Mouse (Mus musculus) layer of hippocampus, adult 2 months (tissue): ENCODE measurements around the gene Tlk2. TPM values are rescaled to one million over a fixed set of nuclear protein-coding genes. Genes with fewer than 3 reads are reported as not detected.

Experiments
- DNase-seq, 2 experiments: peaks; one replicate each; pipeline ENCODE4 v3.0.0; 2022; ENCODE audit warnings: low spot score in 2 of 2
- H3K27ac ChIP-seq: fragments of 200-600 bp; 2 replicates; pipeline ENCODE4 v1.8.1; 2022
- H3K4me3 ChIP-seq: fragments of 200-600 bp; 2 replicates; pipeline ENCODE4 v1.8.1; 2022; ENCODE audit warnings: mild to moderate bottlenecking
- CTCF ChIP-seq: fragments of 200-600 bp; conservative IDR thresholded peaks from 2 replicates; pipeline ENCODE4 v1.8.1; 2022; ENCODE audit warnings: antibody characterized with exemption, mild to moderate bottlenecking, moderate library complexity
- total RNA-seq, 2 experiments: library from RNA; stranded (reverse); gene quantifications; 2 replicates each; pipeline ENCODE4 v1.2.3; 2021

Gene Tlk2
- total RNA-seq, 2 experiments from 2014 or later: 47.9 to 50.9 TPM

GRCm38 (mm10) chr11:105151226-105152016, 27.2 kb upstream of the Tlk2 start:
- DNase-seq: no peak
- no peak for TF ChIP-seq CTCF
- Histone ChIP-seq H3K27ac (no peak overlapping the region), H3K4me3 (no peak overlapping the region)

- no peak for DNase-seq
- no peak overlapping the region for H3K4me3 ChIP-seq
- TF ChIP-seq CTCF: no peak
- no peak overlapping the region for H3K27ac ChIP-seq
Measured at GRCm38 (mm10) chr11:105152017-105152300, 26.6 kb upstream of the Tlk2 start.

- H3K27ac ChIP-seq: no peak overlapping the region
- TF ChIP-seq CTCF: no peak
- H3K4me3 ChIP-seq: no peak overlapping the region
- no peak for DNase-seq
Measured at GRCm38 (mm10) chr11:105152357-105152899, 26.2 kb upstream of the Tlk2 start.

- Histone ChIP-seq H3K27ac (no peak overlapping the region), H3K4me3 (no peak overlapping the region)
- no peak for DNase-seq
- no peak for TF ChIP-seq CTCF
Measured at GRCm38 (mm10) chr11:105153068-105153833, 25.4 kb upstream of the Tlk2 start.

GRCm38 (mm10) chr11:105155915-105156314, 22.7 kb upstream of the Tlk2 start:
- no peak for DNase-seq
- no peak overlapping the region for H3K27ac ChIP-seq
- H3K4me3 ChIP-seq: no peak overlapping the region
- no peak for TF ChIP-seq CTCF

- no peak for DNase-seq
- Histone ChIP-seq H3K4me3 (no peak overlapping the region), H3K27ac (no peak overlapping the region)
- no peak for TF ChIP-seq CTCF
Measured at GRCm38 (mm10) chr11:105156748-105157267, 21.8 kb upstream of the Tlk2 start.

- no peak for TF ChIP-seq CTCF
- DNase-seq: no peak
- H3K4me3 ChIP-seq: no peak overlapping the region
- H3K27ac ChIP-seq: no peak overlapping the region
Measured at GRCm38 (mm10) chr11:105158047-105158446, 20.6 kb upstream of the Tlk2 start.

- Histone ChIP-seq H3K4me3 (no peak overlapping the region), H3K27ac (no peak overlapping the region)
- no peak for TF ChIP-seq CTCF
- no peak for DNase-seq
Measured at GRCm38 (mm10) chr11:105159673-105160360, 18.8 kb upstream of the Tlk2 start.

- H3K4me3 ChIP-seq: no peak overlapping the region
- TF ChIP-seq CTCF: no peak
- no peak overlapping the region for H3K27ac ChIP-seq
- no peak for DNase-seq
Measured at GRCm38 (mm10) chr11:105161411-105161810, 17.2 kb upstream of the Tlk2 start.

- no peak overlapping the region for H3K4me3 ChIP-seq
- H3K27ac ChIP-seq: no peak overlapping the region
- no peak for DNase-seq
- TF ChIP-seq CTCF: no peak
Measured at GRCm38 (mm10) chr11:105164516-105165510, 13.8 kb upstream of the Tlk2 start.

- Histone ChIP-seq H3K4me3 (no peak overlapping the region), H3K27ac (no peak overlapping the region)
- TF ChIP-seq CTCF: no peak
- DNase-seq: no peak
Measured at GRCm38 (mm10) chr11:105166780-105167179, 11.8 kb upstream of the Tlk2 start.

GRCm38 (mm10) chr11:105179523-105179922, 916 bp downstream of the Tlk2 start:
- H3K4me3 ChIP-seq: no peak overlapping the region

More at GRCm38 (mm10) chr11:105179523-105179922, 916 bp downstream of the Tlk2 start:
- no peak for TF ChIP-seq CTCF
- no peak for DNase-seq
- H3K27ac ChIP-seq: no peak overlapping the region
